Mouse (Mus musculus) spleen, adult 2 months (tissue): ENCODE data around the gene 2310033P09Rik. TPM values are rescaled to one million over a fixed set of nuclear protein-coding genes. Genes with fewer than 3 reads are reported as not detected.
"Not testable (repeated sequence)": the region's sequence is repeated elsewhere in the genome, so short reads cannot be mapped to it uniquely, and the experiment has no call there.

ENCODE experiments used
- DNase-seq, 2 experiments: peaks; one replicate each; pipeline versions ENCODE4 v3.0.0 to v3.0.0-alpha.2; 2012 to 2021; ENCODE audit warnings: low spot score in 2 of 2, low read depth in 1 of 2
- H3K27ac ChIP-seq: fragments of 200-500 bp; 2 replicates; pipeline ENCODE4 v1.5.1; 2012; ENCODE audit warnings: low read length, inconsistent platforms; ENCODE audit not compliant: insufficient read depth
- H3K27me3 ChIP-seq: fragments of 200-500 bp; 2 replicates; pipeline ENCODE4 v1.6.1; 2012; ENCODE audit warnings: mild to moderate bottlenecking, moderate library complexity, low read length, inconsistent platforms; ENCODE audit not compliant: control insufficient read depth, insufficient read depth
- H3K36me3 ChIP-seq: fragments of 200-500 bp; 2 replicates; pipeline ENCODE4 v1.6.1; 2012; ENCODE audit warnings: mild to moderate bottlenecking, low read length, inconsistent platforms; ENCODE audit not compliant: control insufficient read depth, insufficient read depth
- H3K4me1 ChIP-seq: fragments of 200-500 bp; 2 replicates; pipeline ENCODE4 v1.6.1; 2011; ENCODE audit warnings: inconsistent platforms; ENCODE audit not compliant: control insufficient read depth, insufficient read depth, insufficient read length
- H3K4me3 ChIP-seq: fragments of 200-500 bp; 2 replicates; pipeline ENCODE4 v1.5.1; 2011; ENCODE audit warnings: mild to moderate bottlenecking, inconsistent platforms; ENCODE audit not compliant: insufficient read depth, insufficient read length; ENCODE audit errors: extremely low read depth
- CTCF ChIP-seq: fragments of 200-500 bp; IDR thresholded peaks from 2 replicates; pipeline ENCODE4 v1.5.1; 2011; ENCODE audit warnings: mild to moderate bottlenecking, inconsistent platforms; ENCODE audit not compliant: insufficient read depth, insufficient read length, insufficient replicate concordance; ENCODE audit errors: extremely low read depth
- POLR2A ChIP-seq: fragments of 200-500 bp; IDR thresholded peaks from 2 replicates; pipeline ENCODE4 v1.6.1; 2011; ENCODE audit warnings: low read depth, low read length, inconsistent platforms
- WGBS: fragments of 180-500 bp; shearing (Covaris S2); methylation state at CpG from one replicate; pipeline ENCODE4 v1.1.7; 2018; 5-methylcytosine and 5-hydroxymethylcytosine counted together
- polyA plus RNA-seq: library from polyadenylated mRNA; depleted of rRNA; stranded (reverse); fragments of >200 nt; gene quantifications from 2 replicates; pipeline ENCODE4 v1.2.3, GENCODE M21; 2012

Gene 2310033P09Rik
- polyA plus RNA-seq, 1 experiment: 19.9 TPM

DNA sequence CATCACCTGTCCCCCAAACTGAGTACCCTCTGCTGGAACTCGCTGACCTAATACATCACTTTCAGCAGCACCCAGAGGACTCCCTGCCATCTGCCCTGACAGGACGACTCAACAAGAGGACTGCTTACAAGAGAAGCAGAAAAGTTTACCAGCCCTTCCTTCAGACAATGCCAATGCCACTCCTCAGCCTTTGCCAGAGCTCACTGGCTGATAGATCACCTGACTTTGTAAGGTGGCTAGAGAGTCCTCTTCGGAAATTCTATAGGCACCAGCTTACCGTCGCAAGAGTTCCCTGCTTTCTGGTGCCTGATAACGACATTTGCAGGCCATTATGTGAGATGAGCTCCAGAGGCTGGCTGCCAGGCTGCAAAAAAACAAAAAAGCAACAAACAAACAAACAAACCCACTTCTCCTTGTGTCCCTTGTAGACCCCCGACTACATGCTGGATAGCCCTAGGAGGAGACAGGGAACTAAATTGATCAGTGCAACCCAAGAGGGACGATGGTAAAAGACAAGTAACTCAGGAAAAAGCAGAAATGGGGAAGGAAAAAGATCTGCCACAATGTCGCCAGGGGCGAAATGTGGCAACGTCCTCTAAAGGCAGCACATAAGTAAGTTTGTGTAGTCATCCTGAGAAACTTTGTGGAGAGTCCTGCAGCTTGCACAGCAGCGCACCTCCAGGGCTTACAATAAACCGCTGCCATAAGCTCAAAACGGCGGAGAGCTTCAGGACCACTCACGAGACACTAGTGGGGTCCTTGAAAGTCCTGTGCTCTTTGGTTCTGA, 6.7 kb upstream of the 2310033P09Rik start:
- TF ChIP-seq POLR2A (no peak), CTCF (no peak)
- WGBS: 18% methylated on average over 16 of the region's 16 CpGs
- no peak for DNase-seq
- no peaks in the 10 kb centered on the region for H3K4me1 ChIP-seq
- H3K27ac ChIP-seq: peak overlapping the region; percentile 65
- 0 out of 2 replicates have a peak, but pooled peaks cover 2% of the 10 kb centered on the region for H3K36me3 ChIP-seq
- peak overlapping the region; percentile 76 for H3K4me3 ChIP-seq
- H3K27me3 ChIP-seq: no peaks in the 10 kb centered on the region

- peak; percentile 84 to 93 for DNase-seq
- Histone ChIP-seq H3K27me3 (no peaks in the 10 kb centered on the region), H3K4me1 (no peaks in the 10 kb centered on the region), H3K27ac (peak within 1 kb of the TSS; percentile 65), H3K36me3 (0 out of 2 replicates have a peak, but pooled peaks cover 2% of the 10 kb centered on the region), H3K4me3 (peak within 1 kb of the TSS; percentile 76)
- under 1% methylated on average over 63 of the region's 63 CpGs for WGBS
- TF ChIP-seq CTCF (no peak), POLR2A (0 out of 2 replicates have a peak, but pooled peaks have one; percentile 12)
Observed at GRCm38 (mm10) chr11:59202081-59202995, 5.8 kb upstream of the 2310033P09Rik start, which contains the start of gene Mrpl55. Gene Mrpl55 (plus strand): TSS chr11:59202486.

DNA sequence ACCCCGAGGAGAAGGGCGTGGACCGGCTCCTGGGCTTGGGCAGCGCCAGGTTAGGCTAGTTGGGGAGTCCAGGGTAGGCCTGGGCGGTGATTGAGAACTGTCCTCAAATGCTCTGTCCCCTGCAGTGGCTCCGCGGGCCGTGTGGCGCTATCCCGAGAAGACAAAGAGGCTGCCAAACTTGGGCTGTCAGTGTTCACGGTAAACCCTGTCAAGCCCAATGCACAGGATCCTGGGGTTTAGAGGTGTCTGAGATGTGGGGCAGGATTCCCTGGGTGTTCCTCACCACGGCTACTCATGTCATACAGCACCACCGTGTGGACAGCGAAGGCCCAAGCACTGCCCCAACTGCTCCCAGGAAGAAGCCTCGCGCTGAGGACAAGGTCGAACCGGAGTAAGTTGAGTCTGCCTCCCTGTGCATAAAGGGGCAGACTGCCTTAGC, 901 bp downstream of the 2310033P09Rik start:
- H3K4me1 ChIP-seq: peaks cover 16% of the 10 kb centered on the region; the same call in 1 of the 2 replicates
- peaks cover 18% of the 10 kb centered on the region for H3K36me3 ChIP-seq
- peak overlapping the region; percentile 10; the same call in 1 of the 2 replicates for H3K27ac ChIP-seq
- 25% methylated on average over 18 of the region's 18 CpGs for WGBS
- TF ChIP-seq POLR2A (no peak), CTCF (peak; percentile 46; the same call in 1 of the 2 replicates)
- DNase-seq: peak in 1 of 2 experiments; percentile 43
- H3K27me3 ChIP-seq: no peaks in the 10 kb centered on the region
- peak overlapping the region; percentile 98 for H3K4me3 ChIP-seq

- WGBS: 81% methylated on average over 5 of the region's 5 CpGs
- H3K4me3 ChIP-seq: no peak overlapping the region
- TF ChIP-seq POLR2A (no peak), CTCF (no peak)
- no peak overlapping the region for H3K27ac ChIP-seq
- H3K27me3 ChIP-seq: no peaks in the 10 kb centered on the region
- peaks cover 16% of the 10 kb centered on the region; the same call in 1 of the 2 replicates for H3K4me1 ChIP-seq
- no peak for DNase-seq
- H3K36me3 ChIP-seq: peaks cover 19% of the 10 kb centered on the region
Observed at GRCm38 (mm10) chr11:59209580-59209979, 1.5 kb downstream of the 2310033P09Rik start.

DNA sequence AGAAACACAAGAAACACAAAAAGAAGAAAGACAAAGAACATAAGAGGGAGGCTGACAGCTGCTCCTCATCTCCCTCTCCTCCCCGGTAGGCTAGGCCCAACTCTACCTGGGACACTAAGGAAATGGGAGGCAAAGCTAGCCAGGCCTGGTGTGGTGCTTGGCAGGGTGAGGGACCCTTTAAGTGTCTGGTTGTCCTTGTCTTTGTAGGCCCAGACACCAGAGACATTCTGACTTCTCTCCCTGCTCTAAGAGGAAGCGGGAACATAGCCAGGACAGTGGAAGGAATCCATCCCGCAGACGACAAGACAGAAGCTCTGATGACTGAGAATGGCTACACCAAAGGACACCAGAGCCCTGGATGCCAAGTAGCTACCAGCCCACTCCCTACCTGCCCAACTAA, 1.9 kb downstream of the 2310033P09Rik start:
- DNase-seq: no peak
- Histone ChIP-seq H3K27ac (no peak overlapping the region), H3K4me1 (peaks cover 16% of the 10 kb centered on the region; the same call in 1 of the 2 replicates), H3K36me3 (peaks cover 19% of the 10 kb centered on the region), H3K4me3 (no peak overlapping the region), H3K27me3 (no peaks in the 10 kb centered on the region)
- no peak for TF ChIP-seq CTCF
- TF ChIP-seq POLR2A: no peak
- WGBS: 96% methylated on average over 4 of the region's 4 CpGs

- 94% methylated on average over 9 of the region's 9 CpGs for WGBS
- DNase-seq, H3K4me3 ChIP-seq: not testable (repeated sequence)
Observed at GRCm38 (mm10) chr11:59211561-59211960, 3.4 kb downstream of the 2310033P09Rik start.

GRCm38 (mm10) chr11:59212320-59212719, 4.2 kb downstream of the 2310033P09Rik start:
- H3K4me1 ChIP-seq: peaks cover 16% of the 10 kb centered on the region; the same call in 1 of the 2 replicates
- not testable (repeated sequence) for H3K4me3 ChIP-seq, H3K27me3 ChIP-seq
- DNase-seq: peak in 1 of 2 experiments; percentile 57
- H3K36me3 ChIP-seq: peaks cover 17% of the 10 kb centered on the region
- WGBS: 9% methylated on average over 12 of the region's 12 CpGs
- peak overlapping the region; percentile 17; the same call in 1 of the 2 replicates for H3K27ac ChIP-seq

More at GRCm38 (mm10) chr11:59211561-59211960, 3.4 kb downstream of the 2310033P09Rik start:
- H3K4me1 ChIP-seq: peaks cover 16% of the 10 kb centered on the region; the same call in 1 of the 2 replicates
- H3K27ac ChIP-seq, H3K27me3 ChIP-seq: not testable (repeated sequence)
- H3K36me3 ChIP-seq: peaks cover 17% of the 10 kb centered on the region
